Mouse (Mus musculus) lung, embryonic 15.5 days (tissue): ENCODE data around the gene Rab6a. TPM values are rescaled to one million over a fixed set of nuclear protein-coding genes. Genes with fewer than 3 reads are reported as not detected.

Source experiments
- ATAC-seq: fragments of 200-750 bp; cut with Nextera tagmentation; 2 replicates; pipeline ENCODE4 v1.8.0; 2017; ENCODE audit warnings: moderate number of reproducible peaks, borderline replicate concordance; ENCODE audit not compliant: low FRiP score, low TSS enrichment; ENCODE audit errors: extremely low read depth
- H3K27ac ChIP-seq: fragments of 300-500 bp; sonication (generic); 2 replicates; pipeline ENCODE4 v1.5.1; 2015; ENCODE audit warnings: moderate library complexity, mild to moderate bottlenecking, inconsistent platforms
- H3K27me3 ChIP-seq: fragments of 300-500 bp; sonication (generic); 2 replicates; pipeline ENCODE4 v1.6.1; 2015; ENCODE audit warnings: inconsistent platforms
- H3K36me3 ChIP-seq: fragments of 300-500 bp; sonication (generic); 2 replicates; pipeline ENCODE4 v1.6.1; 2015; ENCODE audit warnings: inconsistent platforms
- H3K4me1 ChIP-seq: fragments of 300-500 bp; sonication (generic); 2 replicates; pipeline ENCODE4 v1.6.1; 2015; ENCODE audit warnings: inconsistent platforms
- H3K4me2 ChIP-seq: fragments of 300-500 bp; sonication (generic); 2 replicates; pipeline ENCODE4 v1.6.1; 2015; ENCODE audit warnings: inconsistent platforms, mild to moderate bottlenecking, moderate library complexity
- H3K4me3 ChIP-seq: fragments of 300-500 bp; sonication (generic); 2 replicates; pipeline ENCODE4 v1.5.1; 2015; ENCODE audit warnings: mild to moderate bottlenecking, inconsistent platforms
- H3K9ac ChIP-seq: fragments of 300-500 bp; sonication (generic); 2 replicates; pipeline ENCODE4 v1.6.1; 2015; ENCODE audit warnings: inconsistent platforms
- H3K9me3 ChIP-seq: fragments of 300-500 bp; sonication (generic); 2 replicates; pipeline ENCODE4 v1.6.1; 2016; ENCODE audit warnings: inconsistent platforms
- WGBS: fragments of 180-500 bp; shearing (Covaris S2); methylation state at CpG from one replicate; pipeline ENCODE4 v1.1.7; 2015; 5-methylcytosine and 5-hydroxymethylcytosine counted together
- polyA plus RNA-seq: library from polyadenylated mRNA; unstranded; fragments of >200 nt; fragmentation: Nextera tagmentation; extraction: Ambion mirVana; gene quantifications from 2 replicates; pipeline ENCODE4 v1.2.1, GENCODE M21; 2015

Gene Rab6a
- polyA plus RNA-seq, 1 experiment from 2014 or later, result 90.7 TPM

GRCm38 (mm10) chr7:100663190-100663589 is 56.0 kb downstream of the Rab6a start:
- H3K4me3 ChIP-seq, result no peak overlapping the region
- WGBS, result under 1% methylated on average over 13 of the region's 13 CpGs
- H3K36me3 ChIP-seq, result no peaks in the 10 kb centered on the region

DNA sequence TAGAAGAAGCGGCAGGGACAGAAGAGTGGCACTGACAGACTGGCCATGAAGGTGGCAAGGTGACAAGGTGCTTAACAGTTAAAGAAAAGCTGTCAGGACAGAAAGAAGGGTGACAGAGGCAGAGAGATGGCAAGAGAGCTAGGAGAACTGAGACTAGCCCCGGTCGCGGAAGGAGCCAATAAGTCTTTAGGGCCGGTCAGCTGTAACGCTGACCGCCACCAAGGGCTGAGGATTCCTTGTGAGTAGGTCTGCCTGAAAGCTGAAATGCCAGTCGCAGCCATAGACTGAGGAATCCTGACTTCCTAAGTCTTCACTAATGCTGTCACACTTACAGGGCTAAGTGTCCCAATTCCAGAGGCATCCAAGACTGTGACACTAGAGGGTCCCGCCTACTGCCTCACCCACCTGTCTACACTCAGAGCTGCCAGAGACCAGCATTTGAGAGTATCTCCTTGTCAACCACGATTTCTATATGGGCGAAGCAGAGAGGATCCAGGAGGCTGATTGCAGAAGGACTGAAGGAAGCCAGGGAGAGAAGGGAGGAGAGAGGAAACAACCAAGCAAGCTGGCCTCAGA is 56.6 kb downstream of the Rab6a start:
- no peak overlapping the region for H3K9ac ChIP-seq
- no peaks in the 10 kb centered on the region for H3K27me3 ChIP-seq
- H3K36me3 ChIP-seq, result no peaks in the 10 kb centered on the region
- H3K27ac ChIP-seq, result no peak overlapping the region
- H3K4me3 ChIP-seq, result no peak overlapping the region
- 0 out of 2 replicates have a peak overlapping the region, but pooled peaks have one; percentile 20 for H3K4me2 ChIP-seq
- ATAC-seq, result no peak
- H3K9me3 ChIP-seq, result no peaks in the 10 kb centered on the region
- peaks cover 7% of the 10 kb centered on the region for H3K4me1 ChIP-seq
- WGBS, result 53% methylated on average over 11 of the region's 11 CpGs

More at GRCm38 (mm10) chr7:100663190-100663589, 56.0 kb downstream of the Rab6a start:
- Histone ChIP-seq H3K4me2 (0 out of 2 replicates have a peak overlapping the region, but pooled peaks have one; percentile 20), H3K9me3 (no peaks in the 10 kb centered on the region), H3K9ac (no peak overlapping the region), H3K4me1 (peaks cover 7% of the 10 kb centered on the region), H3K27ac (0 out of 2 replicates have a peak overlapping the region, but pooled peaks have one; percentile 1), H3K27me3 (no peaks in the 10 kb centered on the region)
- ATAC-seq, result peak; percentile 89

DNA sequence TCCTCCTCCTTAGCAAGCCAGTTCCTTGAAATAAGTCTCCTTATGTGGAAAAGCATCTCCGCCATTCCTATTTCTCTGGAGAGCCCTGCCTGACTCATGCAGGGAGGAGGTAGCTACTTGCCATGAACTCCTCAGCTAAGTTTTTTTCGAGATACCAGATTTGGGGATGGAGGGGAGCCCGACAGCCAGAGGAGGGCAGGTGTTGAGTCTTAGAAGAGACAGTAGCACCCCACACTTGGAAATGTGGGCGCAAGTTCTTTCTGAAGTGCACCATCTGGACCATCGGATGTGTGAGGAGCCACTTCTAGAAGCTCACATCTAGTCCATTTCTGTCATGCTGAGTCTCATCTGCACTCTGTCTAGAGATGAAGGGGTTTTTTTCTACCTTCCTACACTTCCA is 63.4 kb downstream of the Rab6a start:
- no peak overlapping the region for H3K9ac ChIP-seq
- no peaks in the 10 kb centered on the region for H3K27me3 ChIP-seq
- no peak overlapping the region for H3K27ac ChIP-seq
- no peaks in the 10 kb centered on the region for H3K36me3 ChIP-seq
- no peaks in the 10 kb centered on the region for H3K4me1 ChIP-seq
- no peaks in the 10 kb centered on the region for H3K9me3 ChIP-seq
- H3K4me2 ChIP-seq, result no peak overlapping the region
- H3K4me3 ChIP-seq, result no peak overlapping the region
- no peak for ATAC-seq
- 80% methylated on average over 5 of the region's 5 CpGs for WGBS

GRCm38 (mm10) chr7:100673452-100673851 is 66.2 kb downstream of the Rab6a start:
- no peaks in the 10 kb centered on the region for H3K27me3 ChIP-seq

DNA sequence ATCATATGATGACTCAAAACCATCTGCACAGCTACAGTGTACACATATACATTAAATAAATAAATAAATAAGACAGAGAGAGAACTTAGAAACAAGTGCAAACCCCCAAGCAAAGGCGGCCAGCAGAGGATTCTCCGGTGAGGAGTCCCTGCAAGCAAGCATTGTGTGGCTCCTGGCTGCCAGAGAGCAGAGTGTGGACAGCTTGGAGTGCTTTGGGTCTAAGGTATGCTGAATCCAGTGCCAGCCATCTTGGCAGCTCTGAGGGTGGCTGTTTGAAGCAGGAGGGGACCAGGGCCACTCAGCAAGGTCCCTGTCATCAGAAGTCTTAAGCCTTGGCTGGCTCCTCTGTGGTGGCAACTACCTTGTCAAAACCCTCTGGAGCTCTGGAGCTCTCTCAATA is 67.7 kb downstream of the Rab6a start:
- no peaks in the 10 kb centered on the region for H3K36me3 ChIP-seq
- no peak overlapping the region for H3K4me3 ChIP-seq
- no peak overlapping the region for H3K27ac ChIP-seq
- H3K9me3 ChIP-seq, result no peaks in the 10 kb centered on the region
- H3K27me3 ChIP-seq, result no peaks in the 10 kb centered on the region
- no peak for ATAC-seq
- 85% methylated on average over 2 of the region's 2 CpGs for WGBS
- no peaks in the 10 kb centered on the region for H3K4me1 ChIP-seq
- no peak overlapping the region for H3K4me2 ChIP-seq
- H3K9ac ChIP-seq, result no peak overlapping the region

More at GRCm38 (mm10) chr7:100673452-100673851, 66.2 kb downstream of the Rab6a start:
- H3K4me1 ChIP-seq, result no peaks in the 10 kb centered on the region
- WGBS, result 61% methylated on average over 7 of the region's 7 CpGs
- no peaks in the 10 kb centered on the region for H3K9me3 ChIP-seq
- no peak overlapping the region for H3K9ac ChIP-seq
- no peak for ATAC-seq
- no peak overlapping the region for H3K4me3 ChIP-seq
- no peak overlapping the region for H3K27ac ChIP-seq
- no peak overlapping the region for H3K4me2 ChIP-seq
- no peaks in the 10 kb centered on the region for H3K36me3 ChIP-seq

DNA sequence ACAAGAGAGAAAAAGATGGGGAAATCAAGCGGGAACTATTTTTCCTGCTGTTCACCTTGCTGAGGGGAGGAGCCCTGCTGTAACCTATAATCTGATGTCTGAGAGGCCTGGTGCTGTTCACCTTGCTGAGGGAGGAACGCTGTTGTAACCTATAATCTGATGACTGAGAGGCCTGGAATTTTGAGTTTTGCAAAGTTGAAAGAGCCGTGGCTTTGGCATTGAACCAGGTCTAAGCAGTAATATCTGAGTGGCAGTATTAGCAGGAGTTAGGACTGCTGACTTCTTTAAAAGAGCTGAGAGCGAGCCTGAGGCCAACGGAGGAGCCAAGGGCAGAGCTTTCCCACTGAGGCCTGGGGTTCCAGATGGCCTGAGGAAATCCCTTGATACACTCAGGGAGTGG is 70.8 kb downstream of the Rab6a start:
- no peak overlapping the region for H3K4me2 ChIP-seq
- peak overlapping the region; percentile 87 for H3K27ac ChIP-seq
- H3K27me3 ChIP-seq, result no peaks in the 10 kb centered on the region
- 70% methylated on average over 5 of the region's 5 CpGs for WGBS
- H3K9ac ChIP-seq, result no peak overlapping the region
- ATAC-seq, result no peak
- no peak overlapping the region for H3K4me3 ChIP-seq
- H3K36me3 ChIP-seq, result no peaks in the 10 kb centered on the region
- H3K9me3 ChIP-seq, result no peaks in the 10 kb centered on the region
- no peaks in the 10 kb centered on the region for H3K4me1 ChIP-seq

DNA sequence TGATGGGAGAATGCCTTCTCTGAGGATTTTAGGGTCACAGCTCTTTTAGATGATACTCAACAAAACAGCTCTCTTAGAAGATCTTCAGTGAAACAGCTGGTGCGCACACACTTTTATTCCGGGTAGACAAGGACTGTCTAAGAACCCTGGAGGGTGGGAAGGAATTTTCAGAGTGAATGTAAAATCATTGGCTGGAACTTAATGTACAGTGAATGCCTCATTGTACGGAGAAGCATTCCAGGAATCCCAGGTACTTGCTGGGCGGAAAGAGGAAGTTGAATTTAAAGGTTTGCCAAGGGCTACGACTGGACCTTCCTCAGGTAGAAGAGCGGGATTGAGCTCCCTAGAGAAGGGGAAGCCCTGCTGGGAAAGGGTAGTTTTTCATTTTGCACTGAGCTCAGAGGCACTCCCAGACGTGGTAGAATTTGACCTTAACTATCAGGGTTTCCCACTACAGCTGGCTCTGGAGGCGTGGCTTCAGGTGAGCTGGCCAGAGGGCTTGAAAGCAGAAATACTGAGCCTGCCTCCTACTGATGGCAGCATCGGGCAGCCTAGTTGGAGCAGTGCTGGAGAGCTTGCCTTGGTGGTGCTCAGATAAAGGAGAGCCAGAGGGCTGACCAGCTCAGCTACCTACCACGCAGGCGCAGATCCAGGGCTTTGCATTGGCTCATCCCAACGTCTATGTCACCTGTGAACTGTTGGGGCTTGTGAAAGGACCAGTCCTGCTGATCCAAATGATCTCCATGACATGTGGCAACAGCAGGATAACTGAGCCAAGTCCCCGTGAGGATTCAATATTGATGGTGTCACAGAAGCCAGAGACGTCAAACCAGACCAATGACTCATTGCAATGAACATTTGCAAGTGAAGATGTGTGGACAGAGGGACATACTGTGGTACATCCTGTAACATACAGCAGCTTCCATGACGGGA is 72.0 kb downstream of the Rab6a start:
- no peaks in the 10 kb centered on the region for H3K36me3 ChIP-seq
- WGBS, result 50% methylated on average over 15 of the region's 15 CpGs
- no peaks in the 10 kb centered on the region for H3K9me3 ChIP-seq
- H3K4me1 ChIP-seq, result no peaks in the 10 kb centered on the region
- H3K4me3 ChIP-seq, result peak overlapping the region; percentile 12; the same call in 1 of the 2 replicates
- H3K9ac ChIP-seq, result no peak overlapping the region
- H3K27ac ChIP-seq, result peak overlapping the region; percentile 87
- no peaks in the 10 kb centered on the region for H3K27me3 ChIP-seq
- ATAC-seq, result peak; percentile 68
- peak overlapping the region; percentile 41 for H3K4me2 ChIP-seq

GRCm38 (mm10) chr7:100681132-100681531 is 73.9 kb downstream of the Rab6a start:
- ATAC-seq, result no peak
- Histone ChIP-seq H3K4me2 (no peak overlapping the region), H3K4me1 (no peaks in the 10 kb centered on the region), H3K9me3 (no peaks in the 10 kb centered on the region), H3K27ac (no peak overlapping the region), H3K9ac (no peak overlapping the region), H3K27me3 (no peaks in the 10 kb centered on the region), H3K4me3 (no peak overlapping the region), H3K36me3 (no peaks in the 10 kb centered on the region)
- 41% methylated on average over 5 of the region's 5 CpGs for WGBS

DNA sequence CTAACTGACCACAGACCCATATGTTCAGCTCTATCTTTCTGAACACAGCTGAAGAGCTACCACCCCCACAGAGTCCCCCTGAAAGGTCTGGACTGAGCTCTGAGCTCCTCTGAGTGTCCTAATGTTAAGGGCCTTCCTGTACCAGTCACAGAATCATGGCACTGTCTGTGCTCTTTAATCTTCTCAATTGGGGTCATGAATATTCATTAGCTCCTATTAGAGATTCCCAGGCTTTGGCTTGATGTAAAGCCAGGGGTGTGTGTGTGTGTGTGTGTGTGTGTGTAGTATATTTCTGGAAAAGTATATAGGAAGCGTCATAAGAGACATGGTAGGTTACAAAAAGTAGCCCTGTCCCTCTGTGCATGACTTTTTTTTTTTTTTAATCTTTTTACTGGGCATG is 76.0 kb downstream of the Rab6a start:
- no peak for ATAC-seq
- no peaks in the 10 kb centered on the region for H3K4me1 ChIP-seq
- 88% methylated on average over 1 of the region's 1 CpGs for WGBS

GRCm38 (mm10) chr7:100684081-100684480 is 76.9 kb downstream of the Rab6a start:
- Histone ChIP-seq H3K4me2 (no peak overlapping the region), H3K9ac (no peak overlapping the region), H3K27ac (no peak overlapping the region), H3K9me3 (no peaks in the 10 kb centered on the region), H3K4me1 (no peaks in the 10 kb centered on the region), H3K4me3 (no peak overlapping the region), H3K36me3 (no peaks in the 10 kb centered on the region), H3K27me3 (no peaks in the 10 kb centered on the region)
- WGBS, result 55% methylated on average over 5 of the region's 5 CpGs
- no peak for ATAC-seq

More for the DNA sequence above, 76.0 kb downstream of the Rab6a start:
- no peak overlapping the region for H3K9ac ChIP-seq
- no peak overlapping the region for H3K27ac ChIP-seq
- no peaks in the 10 kb centered on the region for H3K9me3 ChIP-seq
- H3K27me3 ChIP-seq, result no peaks in the 10 kb centered on the region
- H3K4me2 ChIP-seq, result no peak overlapping the region
- H3K4me3 ChIP-seq, result no peak overlapping the region
- H3K36me3 ChIP-seq, result no peaks in the 10 kb centered on the region

DNA sequence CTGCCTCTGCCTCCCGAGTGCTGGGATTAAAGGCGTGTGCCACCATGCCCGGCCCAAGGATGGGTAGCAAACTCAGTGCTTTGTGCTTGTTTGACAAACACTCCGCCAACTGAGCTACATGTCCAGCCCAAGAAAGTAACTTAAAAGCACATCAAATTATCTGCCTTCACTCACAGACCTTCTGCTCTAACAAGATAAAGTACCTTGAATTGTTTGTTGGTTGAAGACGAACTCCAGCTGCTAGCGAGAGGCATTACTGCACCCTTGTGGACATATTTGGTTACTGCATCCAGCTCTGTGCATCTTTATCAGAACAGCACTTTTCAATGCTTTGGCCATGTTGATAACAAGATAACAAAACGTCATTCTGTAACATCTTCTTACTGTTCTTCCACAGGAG is 77.3 kb downstream of the Rab6a start:
- Histone ChIP-seq H3K27me3 (no peaks in the 10 kb centered on the region), H3K4me1 (no peaks in the 10 kb centered on the region), H3K27ac (no peak overlapping the region), H3K4me2 (no peak overlapping the region), H3K4me3 (no peak overlapping the region), H3K9me3 (no peaks in the 10 kb centered on the region), H3K36me3 (no peaks in the 10 kb centered on the region), H3K9ac (no peak overlapping the region)
- no peak for ATAC-seq
- 41% methylated on average over 7 of the region's 7 CpGs for WGBS
